Mouse (Mus musculus) MEL (cell line): Measurements from ENCODE around the gene Stx4a. TPM values are rescaled to one million over a fixed set of nuclear protein-coding genes. Genes with fewer than 3 reads are reported as not detected.
A peak's percentile ranks its signal among the peaks of the same experiment; 100 is the strongest.

Experiments
- DNase-seq: peaks from one replicate; pipeline ENCODE4 v3.0.0; 2011; ENCODE audit warnings: low read depth, low spot score
- H3K27ac ChIP-seq: 2 replicates; pipeline ENCODE4 v1.5.1; 2012; ENCODE audit warnings: low read depth, mild to moderate bottlenecking, control low read depth, low read length, moderate library complexity; ENCODE audit not compliant: control insufficient read depth
- H3K27me3 ChIP-seq, 2 experiments: fragments of 150-350 bp in 1 of 2; sonication (generic) in 1 of 2; 2 replicates each; pipeline ENCODE4 v1.6.1; 2012; ENCODE audit warnings: low read length in 2 of 2, mild to moderate bottlenecking in 2 of 2, improper control_type of control experiment in 1 of 2, moderate library complexity in 1 of 2; ENCODE audit not compliant: insufficient read depth in 2 of 2, control insufficient read depth in 1 of 2
- H3K36me3 ChIP-seq, 2 experiments: 2 replicates each; pipeline ENCODE4 v1.6.1; 2012 to 2014; ENCODE audit warnings: low read length in 2 of 2, improper control_type of control experiment in 1 of 2, inconsistent platforms in 1 of 2, mild to moderate bottlenecking in 1 of 2; ENCODE audit not compliant: insufficient read depth in 2 of 2, control insufficient read depth in 1 of 2
- H3K4me1 ChIP-seq, 2 experiments: fragments of 150-350 bp in 1 of 2; sonication (generic) in 1 of 2; 2 replicates each; pipeline ENCODE4 v1.6.1; 2012; ENCODE audit warnings: low read length in 2 of 2, improper control_type of control experiment in 1 of 2, mild to moderate bottlenecking in 1 of 2; ENCODE audit not compliant: insufficient read depth in 2 of 2, control insufficient read depth in 1 of 2
- H3K4me3 ChIP-seq, 2 experiments: fragments of 150-350 bp in 1 of 2; sonication (generic) in 1 of 2; 2 replicates each; pipeline ENCODE4 v1.5.1; 2012; ENCODE audit warnings: low read depth in 2 of 2, low read length in 2 of 2, mild to moderate bottlenecking in 2 of 2, moderate library complexity in 2 of 2, control low read depth in 1 of 2, improper control_type of control experiment in 1 of 2; ENCODE audit not compliant: control insufficient read depth in 1 of 2, insufficient read depth in 1 of 2
- H3K79me2 ChIP-seq: 2 replicates; pipeline ENCODE4 v1.6.1; 2012; ENCODE audit warnings: mild to moderate bottlenecking, low read length, moderate library complexity; ENCODE audit not compliant: control insufficient read depth, poor library complexity, insufficient read depth
- H3K9ac ChIP-seq: 2 replicates; pipeline ENCODE4 v1.6.1; 2012; ENCODE audit warnings: low read depth, mild to moderate bottlenecking, control low read depth, low read length, moderate library complexity; ENCODE audit not compliant: control insufficient read depth, poor library complexity, severe bottlenecking
- H3K9me3 ChIP-seq: fragments of 150-350 bp; sonication (generic); replicated peaks from 2 replicates; pipeline ENCODE4 v1.6.1; 2012; ENCODE audit warnings: mild to moderate bottlenecking, low read length, improper control_type of control experiment, moderate library complexity; ENCODE audit not compliant: insufficient read depth
- BHLHE40 ChIP-seq: IDR thresholded peaks from 2 replicates; pipeline ENCODE4 v1.6.1; 2012; ENCODE audit warnings: low read depth, mild to moderate bottlenecking, inconsistent platforms, low read length, improper control_type of control experiment, borderline replicate concordance
- CHD1 ChIP-seq: IDR thresholded peaks from 2 replicates; pipeline ENCODE4 v1.6.1; 2012; ENCODE audit warnings: low read depth, mild to moderate bottlenecking, inconsistent platforms, low read length, improper control_type of control experiment
- EP300 ChIP-seq, 2 experiments: IDR thresholded peaks; 2 replicates each; pipeline ENCODE4 v1.6.1; 2011; ENCODE audit warnings: improper control_type of control experiment in 2 of 2, low read length in 2 of 2, low read depth in 1 of 2, mild to moderate bottlenecking in 1 of 2
- GATA1 ChIP-seq: IDR thresholded peaks from 2 replicates; pipeline ENCODE4 v1.6.1; 2011; ENCODE audit warnings: low read depth, low read length, improper control_type of control experiment
- KAT2A ChIP-seq: conservative IDR thresholded peaks from 2 replicates; pipeline ENCODE4 v1.6.1; 2012; ENCODE audit warnings: low read depth, low read length, improper control_type of control experiment, inconsistent platforms
- MAFK ChIP-seq: IDR thresholded peaks from 2 replicates; pipeline ENCODE4 v1.6.1; 2011; ENCODE audit warnings: low read depth, mild to moderate bottlenecking, low read length, improper control_type of control experiment, borderline replicate concordance
- MAX ChIP-seq: IDR thresholded peaks from 2 replicates; pipeline ENCODE4 v1.6.1; 2011; ENCODE audit warnings: low read length, improper control_type of control experiment
- MAZ ChIP-seq: IDR thresholded peaks from 2 replicates; pipeline ENCODE4 v1.6.1; 2012; ENCODE audit warnings: low read depth, mild to moderate bottlenecking, inconsistent platforms, low read length, improper control_type of control experiment
- MYC ChIP-seq: IDR thresholded peaks from 2 replicates; pipeline ENCODE4 v1.6.1; 2011; ENCODE audit warnings: low read depth, mild to moderate bottlenecking, low read length, improper control_type of control experiment, moderate library complexity
- POLR2A ChIP-seq, 2 experiments: IDR thresholded peaks; 2 replicates each; pipeline ENCODE4 v1.6.1; 2011 to 2012; ENCODE audit warnings: low read length in 2 of 2, mild to moderate bottlenecking in 2 of 2, control low read depth in 1 of 2, improper control_type of control experiment in 1 of 2, low read depth in 1 of 2, moderate library complexity in 1 of 2; ENCODE audit not compliant: control insufficient read depth in 1 of 2, insufficient read depth in 1 of 2, poor library complexity in 1 of 2
- POLR2AphosphoS2 ChIP-seq: IDR thresholded peaks from 2 replicates; pipeline ENCODE4 v1.6.1; 2011; ENCODE audit warnings: low read length, improper control_type of control experiment
- RAD21 ChIP-seq: IDR thresholded peaks from 2 replicates; pipeline ENCODE4 v1.6.1; 2011; ENCODE audit warnings: mild to moderate bottlenecking, low read depth, low read length, improper control_type of control experiment
- TBP ChIP-seq: IDR thresholded peaks from 2 replicates; pipeline ENCODE4 v1.8.0; 2011; ENCODE audit warnings: low read depth, low read length, improper control_type of control experiment
- TCF12 ChIP-seq: IDR thresholded peaks from 2 replicates; pipeline ENCODE4 v1.6.1; 2014; ENCODE audit warnings: low read depth, mild to moderate bottlenecking, inconsistent platforms, low read length, improper control_type of control experiment, moderate library complexity
- UBTF ChIP-seq: IDR thresholded peaks from 2 replicates; pipeline ENCODE4 v1.6.1; 2012; ENCODE audit warnings: low read depth, mild to moderate bottlenecking, inconsistent platforms, low read length, improper control_type of control experiment, moderate library complexity, borderline replicate concordance; ENCODE audit not compliant: insufficient read depth
- USF1 ChIP-seq: IDR thresholded peaks from 2 replicates; pipeline ENCODE4 v1.6.1; 2014; ENCODE audit warnings: low read depth, mild to moderate bottlenecking, inconsistent platforms, low read length, improper control_type of control experiment, moderate library complexity
- ZC3H11A ChIP-seq: IDR thresholded peaks from 2 replicates; pipeline ENCODE4 v1.6.1; 2012; ENCODE audit warnings: low read depth, mild to moderate bottlenecking, inconsistent platforms, low read length, improper control_type of control experiment
- ZKSCAN1 ChIP-seq: IDR thresholded peaks from 2 replicates; pipeline ENCODE4 v1.6.1; 2012; ENCODE audit warnings: low read depth, mild to moderate bottlenecking, inconsistent platforms, low read length, improper control_type of control experiment, moderate library complexity
- ZMIZ1 ChIP-seq: IDR thresholded peaks from 2 replicates; pipeline ENCODE4 v1.6.1; 2012; ENCODE audit warnings: low read depth, mild to moderate bottlenecking, inconsistent platforms, low read length, improper control_type of control experiment, moderate library complexity
- ZNF384 ChIP-seq: IDR thresholded peaks from 2 replicates; pipeline ENCODE4 v1.6.1; 2012; ENCODE audit warnings: low read depth, mild to moderate bottlenecking, inconsistent platforms, low read length, improper control_type of control experiment
- polyA plus RNA-seq, 2 experiments: library from polyadenylated mRNA; stranded (reverse) in 1 of 2; unstranded in 1 of 2; fragments of >175 nt in 1 of 2; fragments of >200 nt in 1 of 2; gene quantifications; 2 replicates each; pipeline versions ENCODE4 v1.2.1 to v1.2.4; 2012; ENCODE audit warnings: low replicate concordance in 2 of 2, low read depth in 1 of 2; ENCODE audit not compliant: insufficient read length in 2 of 2, insufficient read depth in 1 of 2, missing spikeins in 1 of 2
- total RNA-seq: library from RNA; depleted of rRNA; stranded (reverse); fragments of 300-350 nt; gene quantifications from 2 replicates; pipeline ENCODE4 v1.2.3, GENCODE M21; 2012

The Stx4a gene
- total and polyA plus RNA-seq, 3 experiments: 47.8 to 121 TPM; not detected in 1

DNA sequence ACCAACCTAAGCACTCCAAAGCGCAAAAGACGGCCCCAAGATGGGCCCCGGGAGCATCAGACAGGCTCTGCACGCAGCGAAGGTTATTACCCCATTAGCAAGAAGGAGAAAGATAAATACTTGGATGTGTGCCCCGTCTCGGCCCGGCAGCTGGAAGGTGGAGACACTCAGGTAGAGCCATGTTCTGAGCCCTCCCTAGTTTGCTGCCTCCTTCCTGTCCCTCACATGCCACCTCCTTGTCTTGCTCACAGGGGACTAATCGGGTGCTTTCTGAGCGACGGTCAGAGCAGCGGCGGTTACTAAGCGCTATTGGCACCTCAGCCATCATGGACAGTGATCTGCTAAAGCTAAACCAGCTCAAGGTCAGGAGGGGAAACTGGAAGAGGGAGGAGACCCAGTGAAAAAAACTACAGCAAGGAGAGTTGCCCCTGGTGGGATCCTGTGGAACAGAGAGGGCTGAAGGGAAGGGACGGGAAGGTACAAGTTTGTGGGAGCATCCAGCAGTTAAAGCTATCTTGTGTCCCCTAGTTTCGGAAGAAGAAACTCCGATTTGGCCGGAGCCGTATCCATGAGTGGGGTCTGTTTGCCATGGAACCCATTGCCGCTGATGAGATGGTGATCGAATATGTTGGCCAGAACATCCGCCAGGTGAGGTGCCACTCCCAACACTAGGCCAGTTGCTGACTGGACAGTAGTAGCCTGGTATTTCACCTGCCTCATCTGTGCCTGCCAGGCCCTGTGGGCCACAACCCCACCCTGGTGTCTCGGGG, 26.8 kb upstream of the Stx4a start:
- no peak overlapping the region for H3K4me3 ChIP-seq
- H3K27me3 ChIP-seq: no peaks in the 10 kb centered on the region
- TF ChIP-seq POLR2A (IDR thresholded peaks at IDR 0.05; ENCODE audit: control insufficient read depth in 1 of 2, insufficient read depth in 1 of 2, low read depth in 1 of 2, low read length in 2 of 2, poor library complexity in 1 of 2): no peak
- TF ChIP-seq POLR2AphosphoS2: peak; percentile 25; the same call in 1 of the 2 replicates
- no peak overlapping the region for H3K9ac ChIP-seq
- no peaks in the 10 kb centered on the region for H3K9me3 ChIP-seq
- H3K4me1 ChIP-seq: no peaks in the 10 kb centered on the region
- H3K27ac ChIP-seq: no peak overlapping the region
- no peak for DNase-seq
- no peaks in the 10 kb centered on the region for H3K79me2 ChIP-seq
- H3K36me3 ChIP-seq: peaks cover 0 to 11% of the 10 kb centered on the region in 2 experiments; a peak in 2 of 4 replicates

DNA sequence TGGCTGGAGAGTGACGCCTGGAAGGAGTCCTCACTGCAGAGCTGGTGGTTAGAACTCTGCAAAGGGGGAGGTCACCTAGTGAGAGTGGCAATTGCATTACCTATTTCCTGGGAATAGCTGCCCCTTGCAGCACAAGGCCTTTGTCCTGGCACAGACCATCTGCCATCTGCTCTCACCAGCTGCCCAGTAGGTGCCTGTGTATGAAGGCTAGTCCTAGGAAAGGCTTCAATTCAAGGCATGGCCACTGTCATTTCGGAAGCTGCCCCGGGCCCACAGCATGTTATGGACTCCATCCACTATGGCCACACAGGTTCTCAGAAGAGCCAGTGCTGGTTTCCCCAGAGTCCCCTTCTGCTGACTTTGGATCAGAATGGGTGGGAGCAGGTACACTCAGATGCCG, 25.5 kb upstream of the Stx4a start:
- Histone ChIP-seq H3K27ac (no peak overlapping the region), H3K36me3 (peaks cover 0 to 5% of the 10 kb centered on the region in 2 experiments; a peak in 2 of 4 replicates), H3K9me3 (no peaks in the 10 kb centered on the region), H3K4me3 (no peak overlapping the region), H3K79me2 (no peaks in the 10 kb centered on the region), H3K9ac (no peak overlapping the region), H3K27me3 (no peaks in the 10 kb centered on the region), H3K4me1 (no peaks in the 10 kb centered on the region)
- DNase-seq: no peak
- TF ChIP-seq ZNF384: no peak
- TF ChIP-seq BHLHE40: no peak
- TF ChIP-seq MYC: no peak
- no peak for TF ChIP-seq POLR2A (IDR thresholded peaks at IDR 0.05; ENCODE audit: control insufficient read depth in 1 of 2, insufficient read depth in 1 of 2, low read depth in 1 of 2, low read length in 2 of 2, poor library complexity in 1 of 2)
- TF ChIP-seq KAT2A: no peak
- TF ChIP-seq UBTF: no peak
- TF ChIP-seq ZC3H11A: no peak
- no peak for TF ChIP-seq TBP
- TF ChIP-seq MAX: no peak
- no peak for TF ChIP-seq EP300 (IDR thresholded peaks at IDR 0.05; ENCODE audit: low read depth in 1 of 2, low read length in 2 of 2)
- TF ChIP-seq CHD1: no peak
- TF ChIP-seq MAZ: no peak
- no peak for TF ChIP-seq POLR2AphosphoS2
- no peak for TF ChIP-seq MAFK
- no peak for TF ChIP-seq USF1
- TF ChIP-seq TCF12: no peak
- TF ChIP-seq ZMIZ1: no peak
- TF ChIP-seq GATA1: no peak
- no peak for TF ChIP-seq RAD21
- TF ChIP-seq ZKSCAN1: no peak
